Mouse (Mus musculus): ENCODE results near the gene Crybb2. TPM values are rescaled to one million over a fixed set of nuclear protein-coding genes. Genes with fewer than 3 reads are reported as not detected.
A peak's percentile ranks its signal among the peaks of the same experiment; 100 is the strongest.

The Crybb2 gene
- not detected in 2 replicates for total RNA-seq (2012; rRNA removed)

DNA sequence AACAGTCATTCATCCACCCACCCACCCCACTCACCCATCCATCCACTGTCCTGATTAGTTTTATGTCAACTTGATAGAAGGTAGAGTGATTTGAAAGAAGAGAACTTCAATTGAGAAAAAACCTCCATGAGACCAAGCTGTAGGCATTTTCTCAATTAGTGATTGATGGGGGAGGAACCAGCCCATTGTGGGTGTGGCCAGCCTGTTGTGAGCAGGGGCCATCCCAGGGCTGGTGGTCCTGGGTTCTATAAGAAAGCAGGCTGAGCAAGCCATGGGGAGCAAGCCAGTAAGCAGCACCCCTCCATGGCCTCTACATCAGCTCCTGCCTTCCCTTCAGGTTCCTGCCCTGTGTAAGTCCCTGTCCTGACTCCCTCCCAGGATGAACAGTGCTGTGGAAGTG lies at the start of gene Crybb2:
TSS of gene Crybb2 (minus strand) at position 101 of the 400 bp plus-strand sequence.
- Histone ChIP-seq H3K9me3 (ENCODE audit: control insufficient read depth, insufficient read depth, low read depth, low read length) (no peaks in the 10 kb centered on the region), H3K4me3 (ENCODE audit: insufficient read depth in 1 of 2, low read depth in 1 of 2, low read length in 2 of 2, poor library complexity in 1 of 2, severe bottlenecking in 1 of 2) (no peak within 1 kb of the TSS), H3K27ac (ENCODE audit: insufficient read depth, low read depth, low read length, poor library complexity, severe bottlenecking) (no peak within 1 kb of the TSS), H3K36me3 (ENCODE audit: control insufficient read depth, insufficient read depth, low read length, poor library complexity, severe bottlenecking) (no peaks in the 10 kb centered on the region), H3K4me1 (ENCODE audit: control insufficient read depth in 2 of 2, insufficient read depth in 2 of 2, low read length in 2 of 2, poor library complexity in 1 of 2) (no peaks in the 10 kb centered on the region), H3K9ac (ENCODE audit: insufficient read depth, low read depth, low read length, poor library complexity, severe bottlenecking) (no peak within 1 kb of the TSS)
- in situ Hi-C loops (cut with MboI; ENCODE audit: low sequenced_read_pairs in 2 of 2, unreplicated experiment in 2 of 2), result loop anchor here (25.0 kb wide), 2 partner anchors 608 to 633 kb away; partner anchors contain the start of gene Gm6588 (in 1 of the 2)
- no peak for TF ChIP-seq CHD2 (IDR thresholded peaks at IDR 0.05; ENCODE audit: low read depth, low read length)
- no peak for DNase-seq (ENCODE audit: low read depth, low spot score)

DNA sequence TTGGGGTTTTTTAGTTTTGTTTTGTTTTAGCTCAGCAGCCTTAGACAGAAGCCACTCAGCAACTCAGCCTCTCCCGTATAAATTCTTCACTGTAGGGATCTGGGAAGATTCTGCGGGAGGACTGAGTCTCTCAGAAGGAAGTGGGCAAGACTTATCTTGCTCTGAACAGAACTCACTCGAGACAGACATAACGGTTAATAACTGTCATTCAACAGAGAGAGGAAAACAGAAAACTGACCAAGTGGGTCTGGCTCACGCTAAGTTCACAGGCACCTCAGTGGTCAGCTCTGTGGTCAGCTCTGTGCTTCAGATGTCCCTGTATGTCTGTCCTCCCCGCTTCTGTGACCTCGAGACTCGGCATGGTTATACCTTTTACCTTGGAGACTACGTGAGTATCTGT lies 49.4 kb upstream of the Crybb2 start:
- no peak for DNase-seq (ENCODE audit: low read depth, low spot score)
- no peak overlapping the region for H3K4me3 ChIP-seq (ENCODE audit: insufficient read depth in 1 of 2, low read depth in 1 of 2, low read length in 2 of 2, poor library complexity in 1 of 2, severe bottlenecking in 1 of 2)
- no peak overlapping the region for H3K9ac ChIP-seq (ENCODE audit: insufficient read depth, low read depth, low read length, poor library complexity, severe bottlenecking)
- in situ Hi-C loops (cut with MboI; ENCODE audit: low sequenced_read_pairs in 2 of 2, unreplicated experiment in 2 of 2), result no loop called here
- TF ChIP-seq ZNF384 (IDR thresholded peaks at IDR 0.05; ENCODE audit: low read depth, low read length) (no peak), HCFC1 (IDR thresholded peaks at IDR 0.05; ENCODE audit: borderline replicate concordance, insufficient read depth, low read length) (no peak), MAFK (IDR thresholded peaks at IDR 0.05; ENCODE audit: insufficient read depth, low read depth, low read length) (no peak), CHD2 (IDR thresholded peaks at IDR 0.05; ENCODE audit: low read depth, low read length) (no peak), ZC3H11A (IDR thresholded peaks at IDR 0.05; ENCODE audit: borderline replicate concordance, low read depth, low read length) (no peak)
- no peaks in the 10 kb centered on the region for H3K36me3 ChIP-seq (ENCODE audit: control insufficient read depth, insufficient read depth, low read length, poor library complexity, severe bottlenecking)
- peaks cover 6 to 50% of the 10 kb centered on the region in 2 experiments; a peak in 3 of 4 replicates for H3K4me1 ChIP-seq (ENCODE audit: control insufficient read depth in 2 of 2, insufficient read depth in 2 of 2, low read length in 2 of 2, poor library complexity in 1 of 2)
- no peaks in the 10 kb centered on the region for H3K9me3 ChIP-seq (ENCODE audit: control insufficient read depth, insufficient read depth, low read depth, low read length)
- H3K27ac ChIP-seq (ENCODE audit: insufficient read depth, low read depth, low read length, poor library complexity, severe bottlenecking), result no peak overlapping the region

DNA sequence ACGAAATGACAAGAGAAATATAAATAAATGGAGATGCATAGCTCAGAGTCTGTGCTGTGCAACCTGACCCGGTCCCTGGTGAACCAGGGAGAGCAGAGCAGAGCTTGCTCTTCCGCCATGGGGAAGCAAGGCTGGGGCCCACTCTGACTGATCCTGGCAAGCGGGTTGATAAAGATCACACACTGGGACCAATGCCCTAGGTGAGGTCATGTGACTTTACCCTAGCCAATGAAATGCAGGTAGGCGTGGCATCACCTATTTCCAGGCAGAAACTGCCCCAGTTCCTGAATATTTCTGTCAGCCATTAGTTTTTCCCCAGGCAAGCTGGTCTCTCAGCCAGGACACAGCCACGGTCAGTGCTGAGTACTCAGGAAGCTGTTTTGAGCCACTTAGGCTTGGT lies 48.8 kb upstream of the Crybb2 start:
- Histone ChIP-seq H3K36me3 (ENCODE audit: control insufficient read depth, insufficient read depth, low read length, poor library complexity, severe bottlenecking) (no peaks in the 10 kb centered on the region), H3K4me3 (ENCODE audit: insufficient read depth in 1 of 2, low read depth in 1 of 2, low read length in 2 of 2, poor library complexity in 1 of 2, severe bottlenecking in 1 of 2) (no peak overlapping the region), H3K9ac (ENCODE audit: insufficient read depth, low read depth, low read length, poor library complexity, severe bottlenecking) (peak overlapping the region; percentile 41; the same call in 1 of the 2 replicates), H3K9me3 (ENCODE audit: control insufficient read depth, insufficient read depth, low read depth, low read length) (no peaks in the 10 kb centered on the region), H3K4me1 (ENCODE audit: control insufficient read depth in 2 of 2, insufficient read depth in 2 of 2, low read length in 2 of 2, poor library complexity in 1 of 2) (peaks cover 6 to 53% of the 10 kb centered on the region in 2 experiments; a peak in 3 of 4 replicates), H3K27ac (ENCODE audit: insufficient read depth, low read depth, low read length, poor library complexity, severe bottlenecking) (no peak overlapping the region)
- DNase-seq (ENCODE audit: low read depth, low spot score), result peak; percentile 53
- in situ Hi-C loops (cut with MboI; ENCODE audit: low sequenced_read_pairs in 2 of 2, unreplicated experiment in 2 of 2), result no loop called here
- TF ChIP-seq CHD2 (IDR thresholded peaks at IDR 0.05; ENCODE audit: low read depth, low read length), result peak; percentile 83
- TF ChIP-seq ZC3H11A (IDR thresholded peaks at IDR 0.05; ENCODE audit: borderline replicate concordance, low read depth, low read length), result no peak

DNA sequence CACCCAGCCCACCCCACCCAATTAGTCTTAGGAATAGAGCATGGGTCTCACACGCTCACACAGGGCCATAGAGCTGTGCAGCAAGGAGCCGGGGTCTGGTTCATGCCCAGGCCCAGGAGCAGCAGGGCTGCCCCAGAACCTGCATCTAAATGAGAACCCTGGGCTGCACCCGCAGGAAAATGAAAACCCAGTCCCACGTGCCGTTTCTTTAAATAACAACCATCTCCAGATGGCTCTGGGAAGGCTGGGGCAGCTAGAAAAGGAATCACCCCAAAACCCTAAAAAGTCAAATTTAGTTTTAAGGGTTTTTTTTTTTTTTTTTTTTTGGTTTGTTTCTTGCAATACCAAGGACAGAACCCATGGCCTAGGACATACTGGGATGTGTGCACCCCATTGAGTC lies 47.4 kb upstream of the Crybb2 start:
- in situ Hi-C loops (cut with MboI; ENCODE audit: low sequenced_read_pairs in 2 of 2, unreplicated experiment in 2 of 2), result no loop called here
- H3K27ac ChIP-seq (ENCODE audit: insufficient read depth, low read depth, low read length, poor library complexity, severe bottlenecking), result no peak overlapping the region
- DNase-seq (ENCODE audit: low read depth, low spot score), result no peak
- no peaks in the 10 kb centered on the region for H3K9me3 ChIP-seq (ENCODE audit: control insufficient read depth, insufficient read depth, low read depth, low read length)
- H3K4me3 ChIP-seq (ENCODE audit: insufficient read depth in 1 of 2, low read depth in 1 of 2, low read length in 2 of 2, poor library complexity in 1 of 2, severe bottlenecking in 1 of 2), result no peak overlapping the region
- peaks cover 4 to 55% of the 10 kb centered on the region in 2 experiments; a peak in 2 of 4 replicates for H3K4me1 ChIP-seq (ENCODE audit: control insufficient read depth in 2 of 2, insufficient read depth in 2 of 2, low read length in 2 of 2, poor library complexity in 1 of 2)
- TF ChIP-seq ZC3H11A (IDR thresholded peaks at IDR 0.05; ENCODE audit: borderline replicate concordance, low read depth, low read length) (no peak), CHD2 (IDR thresholded peaks at IDR 0.05; ENCODE audit: low read depth, low read length) (no peak), HCFC1 (IDR thresholded peaks at IDR 0.05; ENCODE audit: borderline replicate concordance, insufficient read depth, low read length) (no peak), MAFK (IDR thresholded peaks at IDR 0.05; ENCODE audit: insufficient read depth, low read depth, low read length) (no peak), ZNF384 (IDR thresholded peaks at IDR 0.05; ENCODE audit: low read depth, low read length) (no peak)
- H3K9ac ChIP-seq (ENCODE audit: insufficient read depth, low read depth, low read length, poor library complexity, severe bottlenecking), result no peak overlapping the region
- no peaks in the 10 kb centered on the region for H3K36me3 ChIP-seq (ENCODE audit: control insufficient read depth, insufficient read depth, low read length, poor library complexity, severe bottlenecking)

DNA sequence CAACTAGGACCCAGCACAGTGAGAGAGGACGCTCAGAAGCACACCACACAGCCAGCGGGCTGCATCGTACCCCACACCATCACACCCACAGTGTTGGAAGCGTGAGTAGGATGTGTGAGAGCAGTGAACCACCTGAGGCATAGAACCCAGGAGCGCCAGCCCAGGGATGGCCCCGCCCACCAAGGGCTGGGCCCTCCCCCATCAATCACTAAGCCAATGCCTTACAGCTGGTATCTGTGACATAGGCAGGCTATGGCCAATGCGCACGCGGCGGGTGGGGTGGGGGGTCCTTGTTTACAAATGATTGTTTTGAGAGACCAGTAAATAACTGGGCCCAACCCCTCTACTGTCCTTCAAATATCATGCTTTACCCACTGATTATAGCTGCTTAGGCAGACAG lies 46.0 kb upstream of the Crybb2 start:
- H3K9ac ChIP-seq (ENCODE audit: insufficient read depth, low read depth, low read length, poor library complexity, severe bottlenecking), result no peak overlapping the region
- in situ Hi-C loops (cut with MboI; ENCODE audit: low sequenced_read_pairs in 2 of 2, unreplicated experiment in 2 of 2), result no loop called here
- no peak for DNase-seq (ENCODE audit: low read depth, low spot score)
- no peak overlapping the region for H3K27ac ChIP-seq (ENCODE audit: insufficient read depth, low read depth, low read length, poor library complexity, severe bottlenecking)
- H3K9me3 ChIP-seq (ENCODE audit: control insufficient read depth, insufficient read depth, low read depth, low read length), result no peaks in the 10 kb centered on the region
- TF ChIP-seq ZNF384 (IDR thresholded peaks at IDR 0.05; ENCODE audit: low read depth, low read length), result no peak
- no peak for TF ChIP-seq MAFK (IDR thresholded peaks at IDR 0.05; ENCODE audit: insufficient read depth, low read depth, low read length)
- no peak for TF ChIP-seq HCFC1 (IDR thresholded peaks at IDR 0.05; ENCODE audit: borderline replicate concordance, insufficient read depth, low read length)
- no peak for TF ChIP-seq CHD2 (IDR thresholded peaks at IDR 0.05; ENCODE audit: low read depth, low read length)
- TF ChIP-seq ZC3H11A (IDR thresholded peaks at IDR 0.05; ENCODE audit: borderline replicate concordance, low read depth, low read length), result no peak
- peak overlapping the region in 1 of 2 experiments; percentile 46; a peak in 2 of 4 replicates for H3K4me3 ChIP-seq (ENCODE audit: insufficient read depth in 1 of 2, low read depth in 1 of 2, low read length in 2 of 2, poor library complexity in 1 of 2, severe bottlenecking in 1 of 2)
- H3K4me1 ChIP-seq (ENCODE audit: control insufficient read depth in 2 of 2, insufficient read depth in 2 of 2, low read length in 2 of 2, poor library complexity in 1 of 2), result peaks cover 3 to 46% of the 10 kb centered on the region in 2 experiments; a peak in 2 of 4 replicates
- H3K36me3 ChIP-seq (ENCODE audit: control insufficient read depth, insufficient read depth, low read length, poor library complexity, severe bottlenecking), result no peaks in the 10 kb centered on the region

Data from ES-E14 (cell line).